Mouse (Mus musculus) lung, postnatal 36 days (tissue): Measurements from ENCODE around the gene Gm21970.
A peak's percentile ranks its signal among the peaks of the same experiment; 100 is the strongest.

Source experiments
- DNase-seq: peaks from one replicate; pipeline ENCODE4 v3.0.0; 2022; ENCODE audit warnings: mixed read lengths

Gene Gm21970

DNA sequence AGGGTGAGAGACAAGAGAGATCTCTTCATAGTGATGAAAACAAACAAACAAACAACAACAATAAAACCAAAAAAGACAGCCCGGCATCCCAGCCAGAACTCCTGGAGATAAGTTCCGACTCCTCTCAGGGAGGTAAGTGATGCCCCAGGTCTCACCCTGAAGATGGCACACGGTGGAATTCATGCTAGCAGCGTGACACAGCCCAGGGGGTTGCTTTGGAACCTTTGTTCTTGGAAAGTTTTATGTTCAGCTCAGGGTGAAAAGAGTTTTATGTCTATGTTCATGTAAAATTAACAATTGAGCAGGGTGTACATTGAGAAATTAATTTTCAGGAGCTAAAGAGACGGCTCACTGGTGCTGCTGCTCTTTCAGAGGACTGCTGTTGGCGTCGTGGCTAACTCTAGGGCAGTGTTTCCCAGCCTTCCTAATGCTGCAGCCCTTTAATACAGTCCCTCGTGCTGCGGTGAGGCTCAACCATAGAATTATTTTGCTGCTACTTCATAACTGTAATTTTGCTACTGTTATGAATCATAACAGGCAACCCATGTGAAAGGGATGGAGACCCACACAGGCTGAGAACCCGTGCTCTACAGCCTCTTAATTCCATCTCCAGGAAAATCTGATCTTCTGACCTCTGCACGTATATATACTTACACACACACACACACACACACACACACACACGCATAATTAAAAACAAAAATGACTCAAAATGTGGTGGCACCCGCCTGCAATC lies 74.2 kb downstream of the Gm21970 start:
- no peak for DNase-seq

GRCm38 (mm10) chr16:91466566-91466965 lies 75.0 kb downstream of the Gm21970 start:
- DNase-seq: peak; percentile 81
